In the genomic region with DNA sequence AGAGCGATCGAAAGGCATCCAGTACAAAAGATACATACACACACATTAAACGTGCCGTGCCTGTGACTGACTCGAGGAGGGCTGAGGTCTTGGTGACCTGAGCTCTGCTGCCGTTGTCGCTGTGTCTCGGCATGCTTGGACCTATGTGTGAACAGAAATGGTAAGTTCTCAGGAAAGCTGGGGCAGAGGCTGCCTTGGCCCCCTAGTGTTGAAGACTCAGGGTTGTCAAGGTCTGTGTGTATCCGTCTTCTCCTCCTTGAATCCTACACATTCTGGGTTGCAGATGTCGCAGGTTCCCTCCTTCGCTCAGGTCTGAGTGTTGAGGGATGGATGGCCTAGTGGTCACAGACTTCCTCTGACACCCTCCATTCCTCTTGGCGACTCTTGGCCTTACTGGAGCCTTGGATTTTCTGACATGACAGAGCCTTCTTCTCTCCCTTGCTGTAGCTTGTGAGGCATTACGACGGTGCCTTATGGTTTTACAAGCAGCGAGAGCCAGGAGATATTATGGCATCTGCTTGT, we compare ENCODE assay signal across 8 mouse cellular contexts. TPM values are rescaled to one million over a fixed set of nuclear protein-coding genes. Genes with fewer than 3 reads are reported as not detected.
DNase-seq lines count a peak whose midpoint lies in the region; ATAC-seq and TF ChIP-seq lines count a peak whose summit lies in the region.

No protein-coding gene starts in this region.

- intact Hi-C loops in left cerebral cortex, postnatal 4 days (cut with DNase I), result no loop called here

- TF ChIP-seq EP300 in MEL (IDR thresholded peaks at IDR 0.05; ENCODE audit: low read depth in 1 of 2, low read length in 2 of 2), result no peak

- TF ChIP-seq RAD21 in MEL (IDR thresholded peaks at IDR 0.05; ENCODE audit: low read depth, low read length), result no peak

- H3K27me3 ChIP-seq in lung, embryonic 14.5 days (ENCODE audit: insufficient read depth, low read length), result no peaks in the 10 kb centered on the region
- H3K27me3 ChIP-seq in MEL (ENCODE audit: control insufficient read depth in 1 of 2, insufficient read depth in 2 of 2, low read length in 2 of 2), result no peaks in the 10 kb centered on the region
- H3K27me3 ChIP-seq in limb, embryonic 13.5 days, result no peaks in the 10 kb centered on the region

- DNase-seq in heart, adult 11 months, result peak; percentile 90
- DNase-seq in heart, adult 8-10 months (ENCODE audit: low spot score), result no peak
- DNase-seq in lung, embryonic 14.5 days, result no peak
- no peak for DNase-seq in lung, postnatal 10 days
- no peak for DNase-seq in MEL (ENCODE audit: low read depth, low spot score)
- no peak for DNase-seq in left cerebral cortex, postnatal 4 days
- no peak for DNase-seq in kidney, postnatal 14 days

- no peak for TF ChIP-seq POLR2A in MEL (IDR thresholded peaks at IDR 0.05; ENCODE audit: control insufficient read depth in 1 of 2, insufficient read depth in 1 of 2, low read depth in 1 of 2, low read length in 2 of 2, poor library complexity in 1 of 2)

- no peak overlapping the region for H3K4me3 ChIP-seq in lung, embryonic 14.5 days (ENCODE audit: low read depth, low read length)
- no peak overlapping the region for H3K4me3 ChIP-seq in MEL (ENCODE audit: control insufficient read depth in 1 of 2, insufficient read depth in 1 of 2, low read depth in 2 of 2, low read length in 2 of 2)
- no peak overlapping the region for H3K4me3 ChIP-seq in limb, embryonic 13.5 days

- no peaks in the 10 kb centered on the region for H3K9me3 ChIP-seq in lung, embryonic 14.5 days (ENCODE audit: low read depth, low read length)
- H3K9me3 ChIP-seq in MEL (replicated peaks; ENCODE audit: insufficient read depth, low read length), result no peaks in the 10 kb centered on the region
- H3K9me3 ChIP-seq in limb, embryonic 13.5 days, result no peaks in the 10 kb centered on the region

- no peaks in the 10 kb centered on the region for H3K79me2 ChIP-seq in MEL (ENCODE audit: control insufficient read depth, insufficient read depth, low read length, poor library complexity)

- H3K27ac ChIP-seq in lung, embryonic 14.5 days (ENCODE audit: low read depth), result no peak overlapping the region
- no peak overlapping the region for H3K27ac ChIP-seq in MEL (ENCODE audit: control insufficient read depth, low read depth, low read length)
- H3K27ac ChIP-seq in limb, embryonic 13.5 days, result peak overlapping the region; percentile 16; the same call in 1 of the 2 replicates

- ATAC-seq in lung, embryonic 14.5 days (ENCODE audit: insufficient read depth), result no peak
- no peak for ATAC-seq in limb, embryonic 13.5 days (ENCODE audit: low FRiP score, low read depth)

- WGBS in lung, embryonic 14.5 days, result 66% methylated on average over 15 of the region's 15 CpGs
- 83% methylated on average over 15 of the region's 15 CpGs for WGBS in limb, embryonic 13.5 days

- H3K4me1 ChIP-seq in lung, embryonic 14.5 days (ENCODE audit: insufficient read depth), result peaks cover 33% of the 10 kb centered on the region
- H3K4me1 ChIP-seq in MEL (ENCODE audit: control insufficient read depth in 1 of 2, insufficient read depth in 2 of 2, low read length in 2 of 2), result peaks cover 12 to 49% of the 10 kb centered on the region in 2 experiments
- H3K4me1 ChIP-seq in limb, embryonic 13.5 days, result peaks cover 88% of the 10 kb centered on the region

- H3K9ac ChIP-seq in lung, embryonic 14.5 days, result no peak overlapping the region
- no peak overlapping the region for H3K9ac ChIP-seq in MEL (ENCODE audit: control insufficient read depth, low read depth, low read length, poor library complexity, severe bottlenecking)
- H3K9ac ChIP-seq in limb, embryonic 13.5 days, result no peak overlapping the region

- peak; percentile 58 for TF ChIP-seq CTCF in lung, embryonic 14.5 days (IDR thresholded peaks at IDR 0.05; ENCODE audit: low read depth)
- TF ChIP-seq CTCF in MEL (IDR thresholded peaks at IDR 0.05 in 2 of 3, conservative IDR thresholded peaks at IDR 0.05 in 1 of 3; ENCODE audit: control insufficient read depth in 1 of 3, insufficient read depth in 1 of 3, low read depth in 2 of 3, low read length in 3 of 3, poor library complexity in 1 of 3, severe bottlenecking in 1 of 3), result peak; percentile 12 to 27 (median 27); a peak in 3 of 6 replicates

- 0 out of 2 replicates have a peak, but pooled peaks cover 4% of the 10 kb centered on the region for H3K36me3 ChIP-seq in lung, embryonic 14.5 days (ENCODE audit: insufficient read depth)
- H3K36me3 ChIP-seq in MEL (ENCODE audit: control insufficient read depth in 1 of 2, insufficient read depth in 2 of 2, low read length in 2 of 2), result peaks cover 0 to 34% of the 10 kb centered on the region in 2 experiments; a peak in 2 of 4 replicates
- no peaks in the 10 kb centered on the region for H3K36me3 ChIP-seq in limb, embryonic 13.5 days

- H3K4me2 ChIP-seq in lung, embryonic 14.5 days, result no peak overlapping the region
- no peak overlapping the region for H3K4me2 ChIP-seq in limb, embryonic 13.5 days (replicated peaks)

TF ChIP-seq in MEL, 35 proteins besides CTCF, POLR2A, EP300 and RAD21:
- TF ChIP-seq MAFK (IDR thresholded peaks at IDR 0.05; ENCODE audit: borderline replicate concordance, low read depth, low read length) (no peak), GABPA (IDR thresholded peaks at IDR 0.05; ENCODE audit: low read depth, low read length) (no peak)

RNA-seq across cellular contexts. Expression of a gene that starts 5.0 kb away (rescaled TPM):
- total RNA-seq in heart, adult 8-10 months (2022), result not detected
- polyA plus RNA-seq in lung, embryonic 14.5 days (2014; fragmentation: Nextera tagmentation; extraction: Ambion mirVana), result 0.23 and 0.57 TPM in 2 replicates
- 0.29 and 0.62 TPM in 2 replicates for total RNA-seq in MEL (2012; rRNA removed)
- polyA plus RNA-seq in MEL (2012; ENCODE audit: insufficient read depth in 1 of 2, insufficient read length in 2 of 2, low read depth in 1 of 2, low replicate concordance in 2 of 2, missing spikeins in 1 of 2), result under 1 TPM in 1 of 2 experiments, not detected in 1; 0.61 TPM
- 0.52 and 0.61 TPM in 2 replicates for polyA plus RNA-seq in limb, embryonic 13.5 days (2015; fragmentation: Nextera tagmentation; extraction: Ambion mirVana)
- total RNA-seq in left cerebral cortex, postnatal 4 days (2021), result under 1 TPM; 0.42 to 0.44 TPM

RNA-seq across cellular contexts. Expression of a gene that starts 8.0 kb away (rescaled TPM):
- 100 to 1,000 TPM; 188 to 320 (median 251) TPM for total RNA-seq in heart, adult 8-10 months (2022)
- 2,614 and 2,926 TPM in 2 replicates for polyA plus RNA-seq in lung, embryonic 14.5 days (2014; fragmentation: Nextera tagmentation; extraction: Ambion mirVana)
- 1,328 and 1,871 TPM in 2 replicates for total RNA-seq in MEL (2012; rRNA removed)
- 1,000 to 10,000 TPM in 1 of 2 experiments, 100 to 1,000 TPM in 1; 899 to 1,784 TPM for polyA plus RNA-seq in MEL (2012; ENCODE audit: insufficient read depth in 1 of 2, insufficient read length in 2 of 2, low read depth in 1 of 2, low replicate concordance in 2 of 2, missing spikeins in 1 of 2)
- polyA plus RNA-seq in limb, embryonic 13.5 days (2015; fragmentation: Nextera tagmentation; extraction: Ambion mirVana), result 2,628 and 2,724 TPM in 2 replicates
- total RNA-seq in left cerebral cortex, postnatal 4 days (2021), result 1,000 to 10,000 TPM; 3,514 to 3,537 TPM

RNA-seq across cellular contexts. Expression of a gene that starts 22.2 kb away (rescaled TPM):
- 10 to 100 TPM; 12.1 to 18.3 (median 13.6) TPM for total RNA-seq in heart, adult 8-10 months (2022)
- 35.6 and 44.5 TPM in 2 replicates for polyA plus RNA-seq in lung, embryonic 14.5 days (2014; fragmentation: Nextera tagmentation; extraction: Ambion mirVana)
- total RNA-seq in MEL (2012; rRNA removed), result 34.9 and 45.7 TPM in 2 replicates
- polyA plus RNA-seq in MEL (2012; ENCODE audit: insufficient read depth in 1 of 2, insufficient read length in 2 of 2, low read depth in 1 of 2, low replicate concordance in 2 of 2, missing spikeins in 1 of 2), result 10 to 100 TPM in 1 of 2 experiments, not detected in 1; 27.1 TPM
- 37.0 and 38.6 TPM in 2 replicates for polyA plus RNA-seq in limb, embryonic 13.5 days (2015; fragmentation: Nextera tagmentation; extraction: Ambion mirVana)
- total RNA-seq in left cerebral cortex, postnatal 4 days (2021), result 100 to 1,000 TPM in 1 of 2 experiments, 10 to 100 TPM in 1; 94.5 to 100 TPM
